10 mouse cellular contexts compared by ENCODE assay signal in genomic region chrX:94032937-94033336, GRCm38 (mm10).
DNase-seq lines count a peak whose midpoint lies in the region; ATAC-seq and TF ChIP-seq lines count a peak whose summit lies in the region.
"Had no signal": no experiment of that assay in that cellular context is flagged by ENCODE, and none has a peak within 500 bp of the region (broad histone marks: within the 10 kb centered on the region; RNA-seq: fewer than 3 reads in every experiment).

No protein-coding gene starts in this region.

- H3K27me3 ChIP-seq in intestine, postnatal 0 days (replicated peaks; ENCODE audit: control insufficient read depth, insufficient read depth, low read length) = no peaks in the 10 kb centered on the region
- peaks cover 2% of the 10 kb centered on the region; the same call in 1 of the 2 replicates for H3K27me3 ChIP-seq in intestine, embryonic 16.5 days (replicated peaks; ENCODE audit: control insufficient read depth, insufficient read depth, low read length)
- no peaks in the 10 kb centered on the region for H3K27me3 ChIP-seq in G1E (ENCODE audit: insufficient read depth, low read length)

- H3K4me1 ChIP-seq in intestine, postnatal 0 days (replicated peaks; ENCODE audit: control insufficient read depth, insufficient read depth, low read length) = no peaks in the 10 kb centered on the region
- H3K4me1 ChIP-seq in intestine, embryonic 16.5 days (ENCODE audit: control insufficient read depth, insufficient read depth, low read length) = no peaks in the 10 kb centered on the region
- peaks cover 3% of the 10 kb centered on the region; the same call in 1 of the 2 replicates for H3K4me1 ChIP-seq in G1E (ENCODE audit: insufficient read depth, low read depth, low read length)
- H3K4me1 ChIP-seq: megakaryocyte, embryonic 14.5 days had no signal

- H3K4me3 ChIP-seq in intestine, postnatal 0 days (ENCODE audit: low read depth, low read length) = no peak overlapping the region
- no peak overlapping the region for H3K4me3 ChIP-seq in intestine, embryonic 16.5 days (ENCODE audit: low read length)
- H3K4me3 ChIP-seq in G1E (ENCODE audit: low read depth, low read length) = no peak overlapping the region
- H3K4me3 ChIP-seq: embryonic facial prominence, embryonic 13.5 days; megakaryocyte, embryonic 14.5 days had no signal

- no peaks in the 10 kb centered on the region for H3K9me3 ChIP-seq in intestine, postnatal 0 days (ENCODE audit: control insufficient read depth)
- no peaks in the 10 kb centered on the region for H3K9me3 ChIP-seq in intestine, embryonic 16.5 days (ENCODE audit: control insufficient read depth, low read length)
- H3K9me3 ChIP-seq in G1E (replicated peaks) = no peaks in the 10 kb centered on the region
- H3K9me3 ChIP-seq: embryonic facial prominence, embryonic 13.5 days had no signal

- TF ChIP-seq CTCF in intestine, postnatal 0 days (IDR thresholded peaks at IDR 0.05; ENCODE audit: low read depth) = peak; percentile 79
- no peak for TF ChIP-seq CTCF in G1E (IDR thresholded peaks at IDR 0.05; ENCODE audit: low read depth, low read length)

- no peak overlapping the region for H3K27ac ChIP-seq in intestine, postnatal 0 days (ENCODE audit: low read depth, low read length)
- H3K27ac ChIP-seq in intestine, embryonic 16.5 days (ENCODE audit: low read length) = no peak overlapping the region
- H3K27ac ChIP-seq: embryonic facial prominence, embryonic 13.5 days had no signal

- no peaks in the 10 kb centered on the region for H3K36me3 ChIP-seq in intestine, postnatal 0 days (ENCODE audit: control insufficient read depth, insufficient read depth)
- H3K36me3 ChIP-seq in intestine, embryonic 16.5 days (ENCODE audit: control insufficient read depth, insufficient read depth, low read length) = no peaks in the 10 kb centered on the region
- H3K36me3 ChIP-seq in G1E (replicated peaks) = no peaks in the 10 kb centered on the region
- H3K36me3 ChIP-seq: embryonic facial prominence, embryonic 13.5 days had no signal

- DNase-seq in G1E (ENCODE audit: low spot score) = peak; percentile 27
- peak; percentile 49 for DNase-seq in c-Kit-positive CD71-positive TER-119-positive erythroid progenitor cells, embryonic 14.5 days (ENCODE audit: low spot score)
- DNase-seq in heart, postnatal 14 days = peak; percentile 22 to 54
- DNase-seq in left cerebral cortex, postnatal 4 days = peak; percentile 30
- DNase-seq in ovary, postnatal 14 days (ENCODE audit: low spot score) = peak; percentile 34
- DNase-seq in thymus, postnatal 36 days = peak; percentile 33

- 0 out of 2 replicates have a peak overlapping the region, but pooled peaks have one; percentile 21 for H3K4me2 ChIP-seq in intestine, postnatal 0 days (replicated peaks; ENCODE audit: low read depth)
- H3K4me2 ChIP-seq in intestine, embryonic 16.5 days (ENCODE audit: low read depth, low read length) = no peak overlapping the region
- H3K4me2 ChIP-seq: embryonic facial prominence, embryonic 13.5 days had no signal

- no peak for ATAC-seq in intestine, postnatal 0 days
- ATAC-seq in intestine, embryonic 16.5 days = no peak
- no peak for ATAC-seq in G1E (ENCODE audit: extremely low read depth, insufficient number of reproducible peaks, low FRiP score, poor library complexity, severe bottlenecking)

- intact Hi-C loops in heart, postnatal 14 days (cut with DNase I) = loop anchor here (5.0 kb wide), 1 partner anchor 76 kb away; no protein-coding TSS in a partner anchor
- intact Hi-C loops in left cerebral cortex, postnatal 4 days (cut with DNase I) = no loop called here

- no peak overlapping the region for H3K9ac ChIP-seq in intestine, postnatal 0 days (ENCODE audit: low read depth, low read length)
- H3K9ac ChIP-seq in intestine, embryonic 16.5 days (ENCODE audit: low read depth, low read length) = no peak overlapping the region
- H3K9ac ChIP-seq: embryonic facial prominence, embryonic 13.5 days had no signal

- WGBS in intestine, postnatal 0 days = 28% methylated on average over 11 of the region's 11 CpGs
- WGBS in intestine, embryonic 16.5 days = 29% methylated on average over 11 of the region's 11 CpGs
